ENCODE assay signal across 19 mouse cellular contexts in genomic region chr6:17912312-17912711, GRCm38 (mm10).
"Had no signal": no experiment of that assay in that cellular context is flagged by ENCODE, and none has a peak within 500 bp of the region (broad histone marks: within the 10 kb centered on the region; RNA-seq: fewer than 3 reads in every experiment).

No protein-coding gene starts in this region.

- H3K9ac ChIP-seq: hindbrain, embryonic 15.5 days; kidney, embryonic 15.5 days; limb, embryonic 12.5 days; limb, embryonic 15.5 days; liver, embryonic 14.5 days; liver, postnatal 0 days; neural tube, embryonic 13.5 days; stomach, embryonic 15.5 days had no signal

- H3K4me1 ChIP-seq: hindbrain, embryonic 15.5 days; kidney, embryonic 15.5 days; limb, embryonic 15.5 days; neural tube, embryonic 13.5 days; stomach, embryonic 15.5 days had no signal

- H3K27ac ChIP-seq: hindbrain, embryonic 15.5 days; kidney, embryonic 15.5 days; limb, embryonic 12.5 days; limb, embryonic 15.5 days; liver, embryonic 14.5 days; neural tube, embryonic 13.5 days; stomach, embryonic 15.5 days had no signal

- H3K9me3 ChIP-seq: hindbrain, embryonic 15.5 days; kidney, embryonic 15.5 days; limb, embryonic 12.5 days; limb, embryonic 15.5 days; neural tube, embryonic 13.5 days; stomach, embryonic 15.5 days had no signal

- H3K4me3 ChIP-seq: hindbrain, embryonic 15.5 days; kidney, embryonic 15.5 days; limb, embryonic 12.5 days; limb, embryonic 15.5 days; myocyte; neural tube, embryonic 13.5 days; stomach, embryonic 15.5 days had no signal

- H3K4me2 ChIP-seq: hindbrain, embryonic 15.5 days; kidney, embryonic 15.5 days; limb, embryonic 12.5 days; limb, embryonic 15.5 days; liver, embryonic 11.5 days; neural tube, embryonic 13.5 days; stomach, embryonic 15.5 days had no signal

- H3K36me3 ChIP-seq: kidney, embryonic 15.5 days; limb, embryonic 12.5 days; stomach, embryonic 15.5 days had no signal

- DNase-seq: kidney, adult 2 months; kidney, postnatal 14 days; left cerebral cortex, postnatal 4 days; liver, postnatal 0 days; lung, postnatal 36 days; retina, postnatal 1 day; right cerebral cortex, postnatal 25 days; spleen, adult 18-20 months; thymus, postnatal 25 days had no signal

- ATAC-seq: intestine, postnatal 0 days; liver, postnatal 0 days had no signal

- H3K27me3 ChIP-seq: hindbrain, embryonic 15.5 days; kidney, embryonic 15.5 days; limb, embryonic 12.5 days; limb, embryonic 15.5 days; neural tube, embryonic 13.5 days; stomach, embryonic 15.5 days had no signal
